Mouse (Mus musculus) layer of hippocampus, postnatal 14 days (tissue): ENCODE measurements around the gene Gse1. TPM values are rescaled to one million over a fixed set of nuclear protein-coding genes. Genes with fewer than 3 reads are reported as not detected.
A peak's percentile ranks its signal among the peaks of the same experiment; 100 is the strongest.

Source experiments
- DNase-seq, 2 experiments: peaks; one replicate each; pipeline ENCODE4 v3.0.0; 2021 to 2022; ENCODE audit warnings: low spot score in 2 of 2, mixed read lengths in 1 of 2
- total RNA-seq, 2 experiments: library from RNA; stranded (reverse); gene quantifications; 2 replicates each; pipeline ENCODE4 v1.2.3; 2021

Gse1 gene
- total RNA-seq, 2 experiments from 2014 or later: 94.0 to 107 TPM

DNA sequence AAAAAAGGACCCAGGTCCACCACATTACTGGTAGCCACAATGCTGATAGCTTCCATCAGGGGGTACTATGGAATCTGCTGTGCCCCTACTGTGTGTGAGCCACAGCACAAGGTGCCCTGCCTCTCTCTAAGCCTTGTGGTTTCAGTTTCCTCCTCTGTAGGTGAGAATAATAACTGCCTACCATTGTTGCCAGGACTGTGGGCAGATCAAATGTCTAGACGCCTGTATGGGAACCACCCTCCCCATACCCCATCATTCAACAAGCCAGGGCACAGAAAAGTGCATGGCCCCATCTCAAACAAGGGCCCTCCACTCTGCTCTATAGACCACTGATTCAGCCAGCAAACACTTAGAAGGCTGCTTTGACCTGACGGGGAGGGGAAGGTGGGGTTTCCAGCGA is 168.5 kb downstream of the Gse1 start:
- DNase-seq: no peak

DNA sequence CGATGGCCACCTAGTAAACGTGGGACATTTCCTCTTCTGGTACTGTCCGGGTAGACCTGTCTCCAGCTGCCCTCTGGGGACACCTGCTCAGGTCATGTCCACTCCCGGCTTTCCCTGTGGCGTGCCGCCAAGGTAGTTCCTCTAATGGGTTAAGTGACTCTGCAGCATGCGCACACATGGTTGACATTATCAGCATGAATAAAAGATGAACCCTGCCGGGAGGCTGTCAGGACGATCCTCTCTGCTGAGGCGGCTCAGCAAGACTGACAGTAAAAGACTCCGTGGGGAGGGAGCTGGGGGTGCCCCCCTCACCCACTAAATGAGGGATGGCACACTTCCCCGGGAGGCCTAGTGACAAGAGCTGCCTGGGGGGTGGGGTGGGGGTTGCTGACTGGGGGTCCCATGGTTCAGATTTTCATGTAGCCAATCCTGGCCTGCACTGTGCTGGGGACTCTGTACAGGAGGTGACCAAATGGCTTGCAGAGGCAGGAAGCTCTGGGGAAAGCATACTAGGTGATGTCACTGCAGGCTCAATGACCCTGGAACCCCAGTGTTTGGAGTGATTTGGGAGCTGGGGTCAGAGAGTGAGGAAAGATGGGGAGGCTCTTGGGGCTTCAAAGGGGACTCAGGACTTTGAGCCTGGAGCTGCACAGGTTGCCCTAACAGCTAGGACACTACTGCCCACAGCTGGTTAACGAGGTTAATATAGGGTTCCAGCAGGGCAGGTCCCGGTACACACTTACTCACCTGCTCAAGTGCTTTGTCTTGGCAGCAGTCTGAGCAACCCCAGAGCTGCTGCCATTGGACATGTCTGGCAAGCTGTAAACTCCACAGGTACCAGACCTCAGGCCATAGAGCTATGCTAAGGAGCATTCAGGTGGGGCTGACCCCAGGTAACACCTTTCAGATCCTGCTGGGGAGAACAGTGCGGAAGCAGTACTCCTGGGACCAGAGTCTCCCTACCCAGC is 169.5 kb downstream of the Gse1 start:
- no peak for DNase-seq

DNA sequence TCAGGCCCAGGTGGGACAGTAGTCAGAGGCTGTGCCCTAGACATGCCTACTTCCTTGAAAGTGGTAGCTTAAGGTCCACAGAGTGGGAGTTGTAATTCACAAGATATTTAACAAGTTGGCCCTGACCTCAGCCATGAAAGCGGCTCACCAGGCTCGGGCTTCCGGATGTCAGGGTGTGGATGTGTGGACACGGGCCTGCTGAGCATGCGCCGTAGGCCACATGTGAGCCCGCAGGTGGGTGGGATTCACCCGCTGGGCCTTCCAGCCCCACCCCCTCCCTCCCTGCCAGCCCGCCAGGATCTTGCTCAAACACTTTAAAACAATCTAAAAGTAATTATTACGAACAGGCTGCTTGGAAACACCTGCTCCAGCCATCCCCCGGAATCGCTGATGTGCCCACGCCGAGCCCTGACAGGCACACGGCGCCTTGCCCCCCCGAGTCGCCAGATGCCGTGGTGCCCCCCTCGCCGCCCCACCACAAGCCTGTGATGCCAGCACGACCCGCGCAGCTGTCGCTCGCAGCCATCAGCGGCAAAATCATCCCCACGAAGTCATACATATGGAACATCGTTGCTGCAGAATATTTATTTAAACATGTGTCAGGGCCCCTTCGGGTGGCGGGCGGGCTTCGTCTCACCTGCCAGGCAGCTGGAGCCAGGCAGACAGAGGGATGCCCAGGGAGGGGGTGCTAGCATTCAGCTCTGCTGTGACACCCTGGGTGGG is 171.1 kb downstream of the Gse1 start:
- no peak for DNase-seq

DNA sequence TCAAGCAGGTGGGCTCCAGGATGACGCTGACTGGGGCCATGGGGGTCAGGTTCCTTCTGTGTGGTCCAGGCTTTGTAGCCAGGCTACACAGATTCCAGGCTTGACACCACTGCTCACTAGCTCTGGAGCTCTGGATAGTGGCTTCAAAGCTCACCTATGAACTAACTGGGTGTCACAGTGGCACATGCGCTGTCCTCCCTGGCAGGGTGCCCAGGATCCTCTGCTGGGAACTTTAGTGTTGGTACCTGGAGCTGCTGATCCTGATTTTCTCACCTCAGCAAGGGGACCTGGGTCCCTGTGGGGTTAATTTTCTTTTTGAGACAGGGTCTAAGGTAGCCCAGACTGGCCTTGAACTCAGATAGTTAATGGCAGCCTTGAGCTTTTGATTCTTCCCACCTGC is 173.0 kb downstream of the Gse1 start:
- no peak for DNase-seq

DNA sequence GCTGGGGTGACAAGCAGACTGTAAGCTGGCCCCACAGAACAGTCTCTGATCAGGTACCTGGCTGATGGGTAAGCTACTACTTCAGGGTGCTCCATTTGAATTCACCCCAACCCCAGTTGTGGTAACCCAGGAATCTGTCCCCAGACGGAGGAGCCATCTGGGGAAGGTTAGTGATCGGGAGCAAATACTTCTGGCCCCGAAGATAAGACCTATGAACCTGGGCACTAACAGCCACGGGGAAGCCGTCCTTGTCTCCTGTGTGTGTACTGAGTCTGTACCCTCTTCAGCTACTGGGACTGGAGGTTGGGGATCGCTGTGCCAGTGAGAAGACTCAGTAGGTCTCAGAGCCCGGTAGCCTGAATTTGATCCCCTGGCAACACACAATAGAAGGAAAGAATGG is 173.5 kb downstream of the Gse1 start:
- no peak for DNase-seq

DNA sequence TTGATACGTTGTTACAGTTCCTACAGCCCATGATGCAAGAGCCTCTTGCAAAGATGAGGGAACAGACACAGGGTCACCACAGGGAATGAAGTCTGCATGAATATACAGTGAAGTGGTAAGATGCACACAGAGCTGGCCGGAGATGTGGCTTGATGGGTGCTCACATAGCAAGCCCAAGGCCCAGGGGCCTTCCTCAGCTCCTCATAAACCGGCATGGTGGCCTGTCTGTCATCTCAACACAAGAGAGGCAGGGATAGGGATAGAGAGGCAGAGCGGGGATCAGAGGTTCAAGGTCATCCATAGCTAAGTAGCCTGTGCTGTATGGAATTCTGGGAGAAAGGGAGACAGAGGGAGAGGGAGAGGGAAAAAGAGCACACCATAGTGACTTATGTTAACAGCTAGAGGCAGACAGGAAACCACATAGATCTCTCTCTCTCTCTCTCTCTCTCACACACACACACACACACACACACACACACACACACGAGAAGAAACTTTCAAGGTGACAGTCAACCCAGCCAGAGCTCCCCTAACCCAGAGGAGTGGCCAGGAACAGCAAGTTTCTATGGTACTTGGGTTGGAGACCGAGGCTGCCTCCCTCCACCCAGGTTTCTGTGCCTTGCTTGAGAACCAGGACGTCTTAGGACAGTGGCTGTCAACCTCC is 175.5 kb downstream of the Gse1 start:
- DNase-seq: no peak

DNA sequence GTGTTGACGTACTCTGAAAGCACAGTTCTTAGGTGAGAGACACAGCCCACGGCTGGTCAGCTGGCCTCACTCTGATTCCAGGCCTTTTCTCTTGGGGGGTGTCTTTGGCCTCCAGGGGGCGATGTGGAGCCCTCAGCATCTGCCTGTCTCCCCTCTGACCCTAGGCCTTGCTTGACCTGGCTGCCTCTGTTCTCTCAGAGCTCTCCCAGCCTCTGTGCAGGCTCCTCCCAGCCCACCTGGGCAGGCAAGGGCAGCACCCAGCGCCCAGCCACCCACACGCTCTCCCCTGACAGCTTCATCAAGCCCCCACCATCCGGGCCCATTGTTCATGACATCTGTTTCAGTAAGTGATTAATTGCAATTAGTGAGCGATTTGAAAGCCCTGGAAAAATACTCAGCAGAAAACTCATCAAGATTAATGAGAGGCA is 176.4 kb downstream of the Gse1 start:
- DNase-seq: peak in 1 of 2 experiments; percentile 58

DNA sequence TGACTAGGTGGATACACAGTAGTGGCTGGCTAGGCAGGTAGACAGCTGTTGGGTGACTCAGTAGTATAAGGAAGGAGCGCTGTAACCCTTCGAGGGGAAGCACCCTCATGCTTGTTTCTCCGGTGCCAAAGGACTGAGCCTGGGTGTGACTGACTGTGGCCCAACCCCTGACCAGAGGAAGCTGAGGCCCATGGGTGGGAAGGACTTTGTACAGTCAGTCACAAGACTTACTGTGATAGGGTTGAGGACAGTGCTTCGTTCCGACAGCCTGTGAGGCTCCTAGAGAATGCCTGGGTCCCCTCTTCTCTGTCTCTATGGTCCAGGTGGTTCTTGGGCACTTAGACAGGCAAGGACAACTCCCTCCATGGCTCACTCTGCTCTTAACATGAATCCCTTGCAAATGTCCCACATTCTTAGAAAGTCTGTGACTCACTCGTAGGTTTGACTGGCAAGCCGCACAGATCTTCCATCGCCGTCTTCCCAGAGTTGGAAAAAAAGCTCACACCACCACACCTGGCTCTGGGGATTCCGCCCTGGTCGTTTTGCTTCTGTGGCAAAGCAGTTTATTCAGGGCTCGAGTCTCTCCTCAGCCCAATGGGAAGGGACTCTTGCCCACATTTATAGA is 177.9 kb downstream of the Gse1 start:
- no peak for DNase-seq

DNA sequence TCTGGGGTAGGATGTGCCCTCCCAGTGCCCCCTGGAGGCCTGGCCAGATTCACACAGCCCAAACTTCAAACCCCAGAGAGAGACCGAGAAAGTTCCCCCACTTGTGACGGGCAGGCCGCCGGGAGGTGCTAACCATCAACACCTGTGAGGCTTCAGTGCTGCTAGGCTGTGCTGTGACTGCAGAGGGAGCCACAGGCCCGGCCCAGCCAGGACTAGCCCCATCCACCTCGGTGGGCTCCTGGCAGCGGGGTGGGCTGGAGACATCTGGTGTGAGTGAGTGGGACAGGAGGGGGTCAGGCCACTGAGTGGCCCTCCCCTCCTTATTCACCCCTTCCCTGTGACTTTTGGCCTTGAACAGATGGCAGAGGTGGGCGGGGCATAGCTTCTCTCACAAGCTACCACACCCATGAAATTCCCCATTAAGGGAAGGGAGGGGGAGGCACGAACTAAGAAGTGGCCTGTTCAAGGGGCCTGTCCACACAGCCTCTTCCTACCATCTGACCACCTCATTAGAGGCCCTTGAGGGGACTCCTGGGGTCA is 179.5 kb downstream of the Gse1 start:
- no peak for DNase-seq

DNA sequence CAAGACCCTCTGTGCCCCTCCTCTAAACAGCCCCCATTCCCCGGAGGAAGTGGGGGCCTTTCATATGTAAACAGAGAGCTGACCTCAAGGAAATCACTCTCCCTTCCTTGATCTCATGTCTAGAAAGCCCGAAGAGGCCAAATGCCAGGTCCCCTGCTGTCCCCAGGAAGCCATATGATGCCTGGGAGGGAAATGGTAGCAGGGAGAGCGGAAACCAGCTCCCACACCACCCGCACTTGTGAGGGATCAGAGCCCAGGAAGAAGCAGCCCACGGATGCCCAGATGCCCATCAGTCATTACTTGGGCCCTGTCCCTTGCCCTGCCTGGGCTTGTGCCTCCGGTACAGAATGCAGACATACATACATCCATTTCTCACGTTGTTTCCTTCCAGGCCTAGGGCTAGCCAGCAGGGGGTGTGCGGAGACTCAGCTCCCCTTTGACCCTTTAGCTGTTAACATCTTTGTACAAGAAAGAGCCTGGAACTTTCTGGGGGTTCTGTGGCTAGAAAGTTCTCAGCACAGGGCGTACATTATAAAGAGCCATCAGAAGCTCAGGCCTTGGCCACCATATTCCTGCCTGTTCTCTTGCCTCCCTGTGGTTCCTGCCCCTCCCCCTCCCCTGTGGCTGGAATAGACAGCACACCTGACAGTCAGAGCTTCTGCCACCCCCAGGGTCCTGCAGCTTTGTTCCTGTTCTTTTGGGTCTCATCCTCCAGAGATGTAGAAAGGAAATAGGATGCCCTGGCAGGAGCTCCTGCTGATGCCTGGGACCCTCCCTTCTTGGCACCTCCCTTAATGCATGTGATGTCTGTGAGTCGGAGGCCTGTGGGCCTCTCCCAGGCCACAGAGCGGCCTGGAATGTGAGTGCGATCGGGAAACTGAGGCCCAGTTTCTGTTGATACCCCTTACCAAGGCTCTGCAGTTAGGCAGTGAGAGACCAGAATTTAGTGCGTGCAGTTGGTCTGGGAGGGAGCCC is 180.3 kb downstream of the Gse1 start:
- DNase-seq: no peak

DNA sequence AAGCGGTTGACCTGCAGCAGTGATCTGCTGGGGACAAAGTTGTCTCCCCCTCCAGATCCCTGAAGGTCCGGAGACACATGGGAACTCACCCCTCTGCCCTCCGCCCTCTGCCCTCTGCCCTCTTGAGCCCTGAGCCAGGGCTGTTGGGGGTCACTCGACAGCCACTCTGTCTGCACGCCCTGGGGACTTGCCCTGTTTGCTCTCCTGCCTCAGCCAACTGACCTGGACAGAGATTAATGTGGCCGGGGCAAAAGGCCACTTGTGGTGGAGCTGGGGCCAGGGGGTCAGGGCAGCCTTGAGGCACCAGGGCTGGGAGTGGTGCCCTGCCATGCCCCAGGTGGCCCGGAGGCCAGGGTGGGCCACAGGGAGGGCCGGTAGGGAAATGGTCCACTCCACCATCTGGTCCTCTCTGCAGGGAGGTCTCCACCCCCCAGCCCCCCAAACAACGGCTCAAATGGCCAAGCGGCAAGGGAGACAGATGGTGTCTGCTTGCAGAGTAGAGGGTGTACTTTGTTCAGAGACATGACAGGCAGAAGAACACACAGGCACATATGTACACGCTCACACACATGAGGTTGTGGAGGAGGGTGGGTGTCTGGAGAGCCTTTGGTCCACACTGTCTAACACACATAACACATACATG is 181.2 kb downstream of the Gse1 start:
- DNase-seq: no peak

DNA sequence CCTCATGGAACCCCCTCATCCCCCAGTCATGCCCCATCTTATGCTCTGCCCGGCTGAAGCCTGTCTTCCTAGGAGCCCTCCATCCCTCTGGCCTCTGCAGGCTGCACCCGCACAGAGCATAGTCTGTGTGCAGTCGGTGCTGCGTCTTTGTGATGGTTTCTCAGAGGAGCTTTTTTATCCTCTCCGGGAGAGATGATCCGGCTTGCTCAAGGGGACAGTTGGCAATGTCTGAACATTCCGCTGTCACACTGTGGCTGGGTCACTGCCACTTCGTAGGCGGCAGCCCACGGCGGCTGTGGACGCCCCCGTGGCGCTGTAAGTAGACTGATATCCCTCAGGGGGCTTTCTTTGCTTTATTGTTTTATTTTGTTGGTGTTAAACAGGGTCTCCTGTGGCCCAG is 182.8 kb downstream of the Gse1 start:
- no peak for DNase-seq

DNA sequence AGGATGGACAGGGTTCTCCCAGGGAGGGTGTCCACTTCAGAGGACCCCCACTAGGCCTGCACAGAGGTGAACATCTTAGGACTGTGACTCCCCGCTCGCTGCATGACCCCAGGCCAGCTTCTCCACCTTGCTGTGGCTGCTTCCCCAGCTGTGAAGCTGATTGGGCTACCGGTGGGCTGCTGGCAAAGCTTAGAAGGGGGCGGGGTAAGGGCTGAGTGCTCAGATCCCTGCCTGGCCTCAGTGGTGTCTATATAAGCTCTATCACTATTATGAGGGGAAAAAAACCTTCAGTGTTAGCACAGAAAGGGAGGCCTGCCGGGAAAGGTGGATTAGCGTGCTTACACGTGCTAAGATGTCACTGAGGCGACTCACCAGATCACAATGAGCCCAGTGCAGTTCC is 183.6 kb downstream of the Gse1 start:
- DNase-seq: no peak

DNA sequence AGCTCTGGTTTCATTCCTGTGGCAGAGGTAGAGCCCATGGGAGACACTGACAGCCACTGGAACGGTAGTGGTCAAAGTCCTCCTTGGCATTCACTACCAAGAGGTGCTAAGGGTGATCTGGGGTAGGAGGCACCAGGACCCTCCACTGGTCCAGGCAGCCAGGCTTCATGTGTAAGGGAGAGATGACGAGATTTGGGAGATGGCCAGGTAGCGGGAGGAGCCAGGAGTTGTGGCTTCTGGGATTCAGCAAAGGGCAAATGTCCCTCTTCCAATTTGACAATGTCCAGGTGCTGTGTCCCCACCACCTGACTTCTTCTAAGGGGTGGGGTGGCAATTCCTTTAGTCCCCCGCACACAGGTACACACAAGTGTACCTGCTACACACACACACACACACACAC is 184.1 kb downstream of the Gse1 start:
- no peak for DNase-seq

DNA sequence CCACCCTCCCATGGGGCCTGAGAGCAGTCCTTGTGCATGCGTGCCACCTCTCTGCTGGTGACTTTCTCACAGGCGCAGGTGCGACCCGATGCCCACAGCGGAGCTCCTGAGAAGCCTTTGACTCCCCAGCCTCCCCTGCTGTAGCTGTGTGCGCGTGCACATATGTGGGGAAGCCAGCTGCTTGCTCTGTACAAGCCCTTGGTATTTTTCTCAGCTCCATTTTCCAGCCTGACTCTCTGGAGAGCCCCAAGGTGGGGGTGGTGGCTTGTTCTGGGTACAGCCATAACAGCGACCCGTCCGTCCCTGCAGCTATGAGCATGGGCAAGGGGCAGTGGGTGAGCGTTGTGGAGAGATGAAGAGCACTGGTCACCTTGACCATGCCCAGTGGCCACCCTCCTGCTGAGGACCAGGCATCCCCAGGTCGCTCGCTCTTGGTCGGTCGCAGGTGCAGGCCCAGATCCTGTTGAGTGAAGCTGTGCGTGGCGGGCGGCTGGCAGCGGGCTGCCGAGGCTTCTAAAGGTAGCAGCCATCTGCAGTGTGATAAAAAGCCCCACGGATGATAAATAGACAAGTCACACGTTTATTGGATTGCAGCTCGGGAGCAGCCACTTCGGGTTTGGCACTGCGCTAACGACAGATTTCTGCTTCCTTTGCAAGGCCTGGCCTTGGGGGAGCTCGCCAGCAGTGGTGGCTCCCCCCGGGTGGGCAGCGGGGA is 184.8 kb downstream of the Gse1 start:
- DNase-seq: no peak

DNA sequence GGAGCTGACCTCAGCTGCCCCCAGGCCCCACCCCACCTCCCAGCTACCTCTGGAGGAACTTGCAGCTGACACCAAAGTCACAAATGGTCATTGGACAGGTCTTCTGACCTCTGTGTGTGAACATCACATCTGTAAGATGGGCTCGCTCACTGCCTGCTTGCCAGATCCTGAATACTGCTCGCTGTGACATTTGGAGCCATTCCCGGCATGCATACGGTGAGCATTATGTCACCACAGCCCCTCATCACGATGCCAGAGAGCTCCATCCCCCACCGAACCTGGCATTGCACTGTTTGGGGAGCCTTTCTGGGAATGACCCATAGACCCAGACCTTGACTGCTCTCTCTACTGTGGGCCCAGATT is 185.4 kb downstream of the Gse1 start:
- DNase-seq: no peak

DNA sequence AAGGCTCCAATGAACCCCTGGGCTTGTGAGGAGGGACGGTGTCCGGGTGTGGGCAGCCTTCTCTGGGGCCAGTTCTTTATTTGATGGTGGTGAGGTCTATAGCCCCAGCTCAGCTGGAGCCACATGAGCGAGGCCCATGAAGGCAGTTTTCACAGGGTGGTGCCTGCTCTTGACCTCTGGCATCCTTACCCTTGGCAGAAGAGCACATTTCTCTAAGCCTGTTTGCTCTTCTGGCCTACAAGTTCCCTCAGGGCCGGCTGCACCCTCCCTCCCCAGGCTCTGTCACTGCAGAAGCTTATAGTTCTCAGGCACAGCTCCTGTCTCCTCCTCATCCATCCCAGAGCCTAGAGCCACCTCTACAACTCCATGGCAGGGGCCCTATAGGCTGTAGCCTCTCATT is 186.0 kb downstream of the Gse1 start:
- DNase-seq: no peak

DNA sequence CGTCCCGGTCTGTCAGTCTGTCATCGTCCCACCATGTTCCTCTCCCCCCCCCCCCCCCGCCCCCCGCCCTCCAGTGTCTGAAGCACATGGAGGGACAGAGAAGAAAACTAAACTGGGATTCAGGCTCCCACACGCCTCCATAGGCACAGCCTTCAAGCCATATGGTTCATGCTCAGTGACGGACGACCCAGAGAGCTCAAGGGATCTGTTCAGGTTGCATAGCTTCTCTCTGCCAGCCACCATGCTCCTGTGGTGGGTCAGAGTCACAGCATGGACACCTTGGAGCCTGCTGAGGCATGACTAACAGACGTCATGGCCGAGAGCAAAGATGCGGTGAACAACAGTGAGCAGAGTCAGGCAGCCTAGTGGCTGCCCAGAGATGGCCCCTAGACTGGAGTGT is 187.2 kb downstream of the Gse1 start:
- DNase-seq: no peak

DNA sequence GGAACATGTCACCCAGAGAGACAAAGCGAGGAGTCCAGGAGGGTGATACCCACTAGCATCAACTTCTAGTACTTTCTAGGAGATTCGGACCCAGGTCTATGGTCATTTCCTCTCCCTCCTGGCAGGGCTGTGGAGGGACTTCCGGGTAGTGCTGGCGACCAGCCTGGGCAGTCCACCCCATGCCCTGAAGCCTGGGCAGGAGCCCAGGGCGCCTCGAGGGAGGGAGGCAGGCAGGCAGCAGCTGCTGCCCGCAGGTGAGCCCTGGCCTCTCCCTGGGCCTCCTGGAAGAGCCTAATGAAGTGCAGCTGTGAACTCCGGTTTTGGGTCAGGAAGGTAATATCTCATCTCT is 187.9 kb downstream of the Gse1 start:
- no peak for DNase-seq
